Mouse (Mus musculus) kidney, embryonic 14.5 days (tissue): ENCODE measurements around the gene Csn1s2a. TPM values are rescaled to one million over a fixed set of nuclear protein-coding genes. Genes with fewer than 3 reads are reported as not detected.
"Not testable (repeated sequence)": the region's sequence is repeated elsewhere in the genome, so short reads cannot be mapped to it uniquely, and the experiment has no call there.

ENCODE experiments used
- ATAC-seq: fragments of 200-750 bp; cut with Nextera tagmentation; 2 replicates; pipeline ENCODE4 v1.8.0; 2017; ENCODE audit warnings: moderate number of reproducible peaks, mild to moderate bottlenecking, moderate TSS enrichment, moderate library complexity; ENCODE audit not compliant: low FRiP score, low TSS enrichment
- H3K27ac ChIP-seq: fragments of 300-500 bp; sonication (generic); 2 replicates; pipeline ENCODE4 v1.5.1; 2014; ENCODE audit warnings: low read depth, mild to moderate bottlenecking, low read length, moderate library complexity, mixed read lengths
- H3K27me3 ChIP-seq: fragments of 300-500 bp; sonication (generic); 2 replicates; pipeline ENCODE4 v1.6.1; 2014; ENCODE audit warnings: mild to moderate bottlenecking, low read length; ENCODE audit not compliant: control insufficient read depth, insufficient read depth
- H3K36me3 ChIP-seq: fragments of 300-500 bp; sonication (generic); 2 replicates; pipeline ENCODE4 v1.6.1; 2014; ENCODE audit warnings: low read length, mixed read lengths; ENCODE audit not compliant: control insufficient read depth, insufficient read depth
- H3K4me1 ChIP-seq: fragments of 300-500 bp; sonication (generic); 2 replicates; pipeline ENCODE4 v1.6.1; 2014; ENCODE audit warnings: low read length, mixed read lengths; ENCODE audit not compliant: control insufficient read depth, insufficient read depth
- H3K4me2 ChIP-seq: fragments of 300-500 bp; sonication (generic); replicated peaks from 2 replicates; pipeline ENCODE4 v1.6.1; 2014; ENCODE audit warnings: low read depth, mild to moderate bottlenecking, low read length
- H3K4me3 ChIP-seq: fragments of 300-500 bp; sonication (generic); 2 replicates; pipeline ENCODE4 v1.5.1; 2014; ENCODE audit warnings: mild to moderate bottlenecking, low read length
- H3K9ac ChIP-seq: fragments of 300-500 bp; sonication (generic); 2 replicates; pipeline ENCODE4 v1.6.1; 2014; ENCODE audit warnings: low read depth, mild to moderate bottlenecking, low read length, moderate library complexity
- H3K9me3 ChIP-seq: fragments of 300-500 bp; sonication (generic); 2 replicates; pipeline ENCODE4 v1.6.1; 2016; ENCODE audit warnings: low read length; ENCODE audit not compliant: control insufficient read depth
- WGBS: fragments of 180-500 bp; shearing (Covaris S2); extraction: QIAGEN DNeasy Blood & Tissue Kit; methylation state at CpG from one replicate; pipeline ENCODE4 v1.1.7; 2014; 5-methylcytosine and 5-hydroxymethylcytosine counted together
- polyA plus RNA-seq: library from polyadenylated mRNA; unstranded; fragments of >200 nt; fragmentation: Nextera tagmentation; extraction: Ambion mirVana; gene quantifications from 2 replicates; pipeline ENCODE4 v1.2.1, GENCODE M21; 2014

Csn1s2a gene
- polyA plus RNA-seq, result not detected in 2 replicates

DNA sequence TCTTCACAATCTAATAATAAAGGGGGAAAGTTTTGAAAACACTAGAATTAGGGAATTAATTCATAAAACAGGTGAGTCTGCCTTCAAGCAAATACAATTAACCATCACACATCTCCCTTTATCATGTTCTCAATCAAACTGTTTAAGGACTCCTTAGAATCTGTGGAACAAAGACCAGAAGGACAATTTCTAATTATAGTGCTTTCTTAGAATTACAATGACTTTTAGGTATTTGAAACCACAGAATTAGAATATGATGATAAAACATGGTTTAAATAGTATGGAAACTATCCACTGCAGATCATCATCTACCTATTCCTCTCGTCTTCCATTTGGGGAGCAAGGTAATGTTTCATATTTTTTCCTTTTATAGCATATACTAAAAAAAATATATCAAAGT lies at the start of gene Csn1s2a:
TSS of gene Csn1s2a (plus strand) at position 301 of the 400 bp plus-strand sequence.
- WGBS, result 74% methylated on average over 1 of the region's 1 CpGs
- Histone ChIP-seq H3K4me1 (no peaks in the 10 kb centered on the region), H3K4me3 (no peak within 1 kb of the TSS), H3K4me2 (no peak within 1 kb of the TSS), H3K36me3 (no peaks in the 10 kb centered on the region), H3K9ac (no peak within 1 kb of the TSS), H3K27me3 (no peaks in the 10 kb centered on the region), H3K27ac (no peak within 1 kb of the TSS), H3K9me3 (no peaks in the 10 kb centered on the region)
- ATAC-seq, result no peak

DNA sequence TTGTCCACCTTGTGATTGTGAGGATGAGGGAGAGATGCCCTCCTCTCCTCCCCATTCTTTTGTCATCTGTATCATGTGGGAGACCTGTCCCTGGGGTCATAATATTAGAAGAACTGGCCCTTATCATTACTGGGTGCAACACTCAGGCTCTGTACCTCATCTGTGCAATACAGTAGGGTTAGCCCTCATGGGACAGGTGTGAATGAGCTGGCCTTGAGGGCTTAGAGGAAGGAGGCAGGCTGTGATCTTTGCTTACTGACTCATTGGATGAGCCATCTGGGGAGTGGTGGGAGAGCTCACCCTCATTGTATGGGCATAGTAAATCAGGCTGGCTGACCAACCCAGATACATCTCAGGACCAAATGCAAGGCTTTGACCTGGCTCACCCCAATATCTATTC lies 39.5 kb upstream of the Csn1s2a start:
- no peak for ATAC-seq
- H3K9ac ChIP-seq, result no peak overlapping the region
- no peak overlapping the region for H3K4me3 ChIP-seq
- H3K9me3 ChIP-seq, result no peaks in the 10 kb centered on the region
- no peaks in the 10 kb centered on the region for H3K36me3 ChIP-seq
- H3K4me2 ChIP-seq, result no peak overlapping the region
- no peak overlapping the region for H3K27ac ChIP-seq
- no peaks in the 10 kb centered on the region for H3K27me3 ChIP-seq
- no peaks in the 10 kb centered on the region for H3K4me1 ChIP-seq

DNA sequence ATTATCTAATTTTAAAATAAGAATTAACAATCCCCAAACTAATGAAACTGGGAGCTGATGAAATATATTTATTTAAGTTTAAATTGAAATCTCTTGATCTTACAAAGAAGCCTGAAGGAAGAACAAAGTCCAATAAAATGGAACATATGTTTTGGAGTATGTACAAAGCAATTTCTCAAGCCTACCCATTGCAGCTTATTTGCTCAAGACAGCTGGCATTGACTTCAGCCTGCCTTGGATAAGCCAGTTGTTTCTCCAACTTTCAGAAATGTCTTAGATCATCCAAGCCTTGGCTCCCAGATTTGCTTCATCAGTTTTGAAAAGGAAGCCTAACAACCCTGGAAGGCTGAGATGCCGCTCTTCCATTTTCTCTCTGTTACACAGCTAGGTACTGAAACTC lies 20.9 kb upstream of the Csn1s2a start:
- Histone ChIP-seq H3K9me3 (no peaks in the 10 kb centered on the region), H3K4me3 (no peak overlapping the region), H3K9ac (no peak overlapping the region), H3K27ac (no peak overlapping the region), H3K36me3 (no peaks in the 10 kb centered on the region), H3K4me2 (no peak overlapping the region), H3K4me1 (no peaks in the 10 kb centered on the region), H3K27me3 (no peaks in the 10 kb centered on the region)
- no peak for ATAC-seq
- 95% methylated on average over 1 of the region's 1 CpGs for WGBS

- H3K4me1 ChIP-seq, result no peaks in the 10 kb centered on the region
- ATAC-seq, result no peak
- WGBS, result 80% methylated on average over 3 of the region's 3 CpGs
These were observed 9.8 kb upstream of the Csn1s2a start for GRCm38 (mm10) chr5:87764546-87764945.

GRCm38 (mm10) chr5:87772151-87772550 lies 2.2 kb upstream of the Csn1s2a start:
- H3K27me3 ChIP-seq, H3K36me3 ChIP-seq, H3K9me3 ChIP-seq, H3K4me1 ChIP-seq, H3K4me2 ChIP-seq, ATAC-seq, H3K4me3 ChIP-seq, H3K27ac ChIP-seq, H3K9ac ChIP-seq: not testable (repeated sequence)
- WGBS, result 45% methylated on average over 2 of the region's 2 CpGs

More at GRCm38 (mm10) chr5:87764546-87764945, 9.8 kb upstream of the Csn1s2a start:
- no peak overlapping the region for H3K27ac ChIP-seq
- H3K9ac ChIP-seq, result no peak overlapping the region
- no peaks in the 10 kb centered on the region for H3K27me3 ChIP-seq
- no peaks in the 10 kb centered on the region for H3K36me3 ChIP-seq
- H3K9me3 ChIP-seq, result no peaks in the 10 kb centered on the region
- H3K4me3 ChIP-seq, result no peak overlapping the region
- no peak overlapping the region for H3K4me2 ChIP-seq

- Histone ChIP-seq H3K9ac (no peak overlapping the region), H3K9me3 (no peaks in the 10 kb centered on the region), H3K27ac (no peak overlapping the region), H3K4me1 (no peaks in the 10 kb centered on the region), H3K36me3 (no peaks in the 10 kb centered on the region), H3K27me3 (no peaks in the 10 kb centered on the region), H3K4me3 (no peak overlapping the region), H3K4me2 (no peak overlapping the region)
- WGBS, result 59% methylated on average over 4 of the region's 4 CpGs
- no peak for ATAC-seq
These were observed 8.4 kb downstream of the Csn1s2a start for GRCm38 (mm10) chr5:87782731-87783130.

GRCm38 (mm10) chr5:87807782-87808181 lies 33.4 kb downstream of the Csn1s2a start, which contains the start of gene Csn1s2b:
Csn1s2b (plus strand) TSS chr5:87808082.
- Histone ChIP-seq H3K27me3 (no peaks in the 10 kb centered on the region), H3K4me1 (no peaks in the 10 kb centered on the region), H3K9me3 (no peaks in the 10 kb centered on the region), H3K4me3 (no peak within 1 kb of the TSS), H3K4me2 (no peak within 1 kb of the TSS), H3K9ac (no peak within 1 kb of the TSS), H3K36me3 (no peaks in the 10 kb centered on the region), H3K27ac (no peak within 1 kb of the TSS)
- 71% methylated on average over 2 of the region's 2 CpGs for WGBS
- ATAC-seq, result no peak

- H3K4me3 ChIP-seq, result no peak overlapping the region
- H3K27me3 ChIP-seq, result no peaks in the 10 kb centered on the region
- no peak overlapping the region for H3K27ac ChIP-seq
- WGBS, result 76% methylated on average over 2 of the region's 2 CpGs
- H3K36me3 ChIP-seq, result no peaks in the 10 kb centered on the region
- H3K9ac ChIP-seq, result no peak overlapping the region
- no peaks in the 10 kb centered on the region for H3K4me1 ChIP-seq
- no peak overlapping the region for H3K4me2 ChIP-seq
- no peaks in the 10 kb centered on the region for H3K9me3 ChIP-seq
- ATAC-seq, result no peak
These were observed 34.9 kb downstream of the Csn1s2a start for GRCm38 (mm10) chr5:87809253-87809652.

DNA sequence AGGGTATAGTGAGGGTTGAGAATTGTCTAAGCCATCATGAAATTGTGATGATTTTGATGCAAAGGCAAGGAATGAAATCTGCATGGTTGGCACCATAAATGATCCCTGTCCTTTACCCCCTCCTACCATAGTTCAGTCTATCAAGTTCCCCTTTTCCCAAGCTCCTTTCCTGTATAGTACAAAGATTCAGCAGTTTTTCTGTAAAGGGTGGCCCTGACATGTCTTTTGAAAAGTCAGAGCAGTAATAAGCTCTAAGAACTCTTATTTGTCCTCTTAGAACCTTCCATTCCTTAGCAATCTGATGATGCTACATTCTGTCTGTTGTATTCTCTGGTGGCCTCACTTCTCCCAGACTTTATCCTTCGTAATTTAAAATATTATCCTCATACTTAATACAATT lies 51.0 kb downstream of the Csn1s2a start, which contains the start of gene Prr27:
TSS of gene Prr27 (plus strand) at position 301 of the 400 bp plus-strand sequence.
- no peak within 1 kb of the TSS for H3K9ac ChIP-seq
- WGBS, result 78% methylated on average over 1 of the region's 1 CpGs
- no peak for ATAC-seq
- no peak within 1 kb of the TSS for H3K4me3 ChIP-seq
- no peaks in the 10 kb centered on the region for H3K27me3 ChIP-seq
- H3K9me3 ChIP-seq, result no peaks in the 10 kb centered on the region
- no peaks in the 10 kb centered on the region for H3K36me3 ChIP-seq
- no peak within 1 kb of the TSS for H3K27ac ChIP-seq
- H3K4me2 ChIP-seq, result no peak within 1 kb of the TSS
- H3K4me1 ChIP-seq, result no peaks in the 10 kb centered on the region
